Mouse (Mus musculus) stomach, postnatal 0 days (tissue): ENCODE data around the gene Ap5z1.

Experiments
- CTCF ChIP-seq: IDR thresholded peaks from 2 replicates; pipeline ENCODE4 v1.5.1; 2016; ENCODE audit warnings: antibody characterized with exemption, low read depth, mild to moderate bottlenecking, moderate library complexity
- EP300 ChIP-seq: optimal IDR thresholded peaks from 2 replicates; pipeline ENCODE3; 2016; ENCODE audit warnings: antibody characterized with exemption

DNA sequence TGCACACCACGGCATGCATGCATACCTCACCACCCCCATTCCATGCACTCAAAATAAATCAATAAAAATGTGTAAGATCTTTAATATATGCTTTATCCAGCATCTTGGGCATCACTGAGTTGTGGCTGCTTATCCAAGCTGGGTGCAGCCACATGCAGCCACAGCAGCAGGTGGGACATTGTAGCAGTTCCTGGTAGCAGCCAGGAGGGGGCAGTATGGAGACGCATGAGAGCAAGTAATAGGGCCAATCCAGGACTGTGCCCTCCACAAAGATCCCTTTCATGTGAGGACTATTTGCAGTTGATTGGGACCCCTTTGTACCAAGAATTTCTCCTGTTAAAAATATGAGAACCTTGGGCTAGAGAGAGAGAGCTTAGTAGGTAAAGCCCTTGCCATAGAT lies 18.8 kb downstream of the Ap5z1 start:
- TF ChIP-seq CTCF (peak; percentile 66), EP300 (no peak)
